Mouse (Mus musculus) cerebellum, adult 2 months (tissue): ENCODE results near the gene Tmem161a. TPM values are rescaled to one million over a fixed set of nuclear protein-coding genes. Genes with fewer than 3 reads are reported as not detected.
A peak's percentile ranks its signal among the peaks of the same experiment; 100 is the strongest.

Experiments used
- DNase-seq, 2 experiments: peaks; one replicate each; pipeline ENCODE4 v3.0.0; 2021
- H3K27ac ChIP-seq: fragments of 200-500 bp; 2 replicates; pipeline ENCODE4 v1.5.1; 2012; ENCODE audit warnings: low read length, control low read depth, inconsistent platforms; ENCODE audit not compliant: insufficient read depth
- H3K27me3 ChIP-seq: fragments of 200-500 bp; 2 replicates; pipeline ENCODE4 v1.6.1; 2012; ENCODE audit warnings: inconsistent platforms, mild to moderate bottlenecking, low read length, moderate library complexity; ENCODE audit not compliant: control insufficient read depth, insufficient read depth
- H3K4me1 ChIP-seq: fragments of 200-500 bp; 2 replicates; pipeline ENCODE4 v1.6.1; 2011; ENCODE audit warnings: low read length; ENCODE audit not compliant: control insufficient read depth, insufficient read depth
- H3K4me3 ChIP-seq: fragments of 200-500 bp; replicated peaks from 2 replicates; pipeline ENCODE3; 2011; ENCODE audit warnings: mild to moderate bottlenecking, low read depth, low read length, control low read depth; ENCODE audit not compliant: insufficient read depth
- CTCF ChIP-seq: fragments of 200-500 bp; IDR thresholded peaks from 2 replicates; pipeline ENCODE4 v1.5.1; 2011; ENCODE audit warnings: low read depth, mild to moderate bottlenecking, control low read depth, low read length, moderate library complexity, borderline replicate concordance; ENCODE audit not compliant: insufficient read depth
- POLR2A ChIP-seq: fragments of 200-500 bp; IDR thresholded peaks from 2 replicates; pipeline ENCODE4 v1.6.1; 2011; ENCODE audit warnings: low read length, control low read depth, borderline replicate concordance; ENCODE audit not compliant: insufficient read depth
- WGBS: fragments of 180-500 bp; shearing (Covaris S2); methylation state at CpG from one replicate; pipeline ENCODE4 v1.1.7; 2018; 5-methylcytosine and 5-hydroxymethylcytosine counted together
- polyA plus RNA-seq: library from polyadenylated mRNA; depleted of rRNA; stranded (reverse); fragments of >200 nt; gene quantifications from 2 replicates; pipeline ENCODE4 v1.2.3, GENCODE M21; 2012; rRNA removed

Tmem161a gene
- polyA plus RNA-seq = 61.4 and 66.0 TPM in 2 replicates

- DNase-seq = peak; percentile 91 to 94
- TF ChIP-seq CTCF = no peak
- TF ChIP-seq POLR2A = peak; percentile 90
- WGBS = 2% methylated on average over 27 of the region's 27 CpGs
- Histone ChIP-seq H3K4me3 (peak within 1 kb of the TSS; percentile 95), H3K27me3 (no peaks in the 10 kb centered on the region), H3K4me1 (peaks cover 14% of the 10 kb centered on the region), H3K27ac (0 out of 2 replicates have a peak within 1 kb of the TSS, but pooled peaks have one; percentile 42)
Observed at GRCm38 (mm10) chr8:70172043-70172681, at the start of gene Tmem161a. Gene Tmem161a (plus strand): TSS chr8:70172356.

GRCm38 (mm10) chr8:70122863-70123262, 49.3 kb upstream of the Tmem161a start:
- WGBS = 70% methylated on average over 2 of the region's 2 CpGs
- Histone ChIP-seq H3K4me1 (peaks cover 13% of the 10 kb centered on the region; the same call in 1 of the 2 replicates), H3K4me3 (no peak overlapping the region), H3K27me3 (no peaks in the 10 kb centered on the region), H3K27ac (no peak overlapping the region)
- no peak for TF ChIP-seq POLR2A
- peak; percentile 56; the same call in 1 of the 2 replicates for TF ChIP-seq CTCF
- DNase-seq = no peak

- TF ChIP-seq CTCF = no peak
- TF ChIP-seq POLR2A = no peak
- Histone ChIP-seq H3K27ac (no peak overlapping the region), H3K4me1 (peaks cover 11% of the 10 kb centered on the region), H3K4me3 (no peak overlapping the region), H3K27me3 (no peaks in the 10 kb centered on the region)
- DNase-seq = no peak
- 65% methylated on average over 8 of the region's 8 CpGs for WGBS
Observed at GRCm38 (mm10) chr8:70124992-70125391, 47.2 kb upstream of the Tmem161a start.

- DNase-seq = peak; percentile 42 to 48
- 30% methylated on average over 3 of the region's 3 CpGs for WGBS
- TF ChIP-seq CTCF (no peak), POLR2A (no peak)
Observed at GRCm38 (mm10) chr8:70128435-70128834, 43.7 kb upstream of the Tmem161a start.

GRCm38 (mm10) chr8:70129309-70129952, 42.7 kb upstream of the Tmem161a start:
- no peak overlapping the region for H3K4me3 ChIP-seq
- peak; percentile 43 to 63 for DNase-seq
- H3K27ac ChIP-seq = peak overlapping the region; percentile 68
- peaks cover 9% of the 10 kb centered on the region for H3K4me1 ChIP-seq
- 28% methylated on average over 9 of the region's 9 CpGs for WGBS
- no peak for TF ChIP-seq POLR2A
- TF ChIP-seq CTCF = no peak
- H3K27me3 ChIP-seq = no peaks in the 10 kb centered on the region

More at GRCm38 (mm10) chr8:70128435-70128834, 43.7 kb upstream of the Tmem161a start:
- H3K4me3 ChIP-seq = no peak overlapping the region
- no peaks in the 10 kb centered on the region for H3K27me3 ChIP-seq
- no peak overlapping the region for H3K27ac ChIP-seq
- H3K4me1 ChIP-seq = peaks cover 9% of the 10 kb centered on the region

GRCm38 (mm10) chr8:70130066-70130465, 42.1 kb upstream of the Tmem161a start:
- H3K27ac ChIP-seq = no peak overlapping the region
- no peaks in the 10 kb centered on the region for H3K27me3 ChIP-seq
- DNase-seq = no peak
- WGBS = 88% methylated on average over 3 of the region's 3 CpGs
- TF ChIP-seq CTCF = no peak
- no peak for TF ChIP-seq POLR2A
- H3K4me1 ChIP-seq = peaks cover 9% of the 10 kb centered on the region
- H3K4me3 ChIP-seq = no peak overlapping the region

- H3K4me3 ChIP-seq = peak within 1 kb of the TSS; percentile 86
- H3K4me1 ChIP-seq = peaks cover 9% of the 10 kb centered on the region
- peak within 1 kb of the TSS; percentile 2; the same call in 1 of the 2 replicates for H3K27ac ChIP-seq
- DNase-seq = peak; percentile 82
- no peaks in the 10 kb centered on the region for H3K27me3 ChIP-seq
- WGBS = 1% methylated on average over 37 of the region's 37 CpGs
- TF ChIP-seq POLR2A = peak; percentile 66; the same call in 1 of the 2 replicates
- TF ChIP-seq CTCF = no peak
Observed at GRCm38 (mm10) chr8:70131166-70131883, 40.8 kb upstream of the Tmem161a start, which contains the start of gene Nr2c2ap. Gene Nr2c2ap (plus strand): TSS chr8:70131333.

- Histone ChIP-seq H3K27me3 (no peaks in the 10 kb centered on the region), H3K4me3 (no peak overlapping the region), H3K27ac (no peak overlapping the region), H3K4me1 (peaks cover 12% of the 10 kb centered on the region)
- DNase-seq = no peak
- WGBS = 86% methylated on average over 5 of the region's 5 CpGs
- TF ChIP-seq CTCF (no peak), POLR2A (no peak)
Observed at GRCm38 (mm10) chr8:70134086-70134485, 38.1 kb upstream of the Tmem161a start.
